Mouse (Mus musculus) E14TG2a.4 (cell line): ENCODE measurements at regions not wholly inside any gene's neighbourhood (a gene's known extent, or its start where the extent isn't known, plus 50 kb on each side); places are given as distances from the start of the nearest gene placed in this dataset.
"Not testable (repeated sequence)": the region's sequence is repeated elsewhere in the genome, so short reads cannot be mapped to it uniquely, and the experiment has no call there.

ENCODE experiments used
- H3K27me3 ChIP-seq: 2 replicates; pipeline ENCODE4 v1.6.1; 2014; ENCODE audit warnings: low read length, control low read depth; ENCODE audit not compliant: insufficient read depth
- H3K36me3 ChIP-seq: 2 replicates; pipeline ENCODE4 v1.6.1; 2014; ENCODE audit warnings: low read length, control low read depth; ENCODE audit not compliant: insufficient read depth
- H3K4me1 ChIP-seq: replicated peaks from 2 replicates; pipeline ENCODE4 v1.6.1; 2014; ENCODE audit warnings: low read depth, low read length, control low read depth
- H3K4me3 ChIP-seq: replicated peaks from 2 replicates; pipeline ENCODE4 v1.5.1; 2014; ENCODE audit warnings: mild to moderate bottlenecking, low read length
- H3K9me3 ChIP-seq: 2 replicates; pipeline ENCODE4 v1.6.1; 2014; ENCODE audit warnings: low read length, control low read depth
- CTCF ChIP-seq: conservative IDR thresholded peaks from 2 replicates; pipeline ENCODE4 v1.5.1; 2014; ENCODE audit warnings: low read length
- NANOG ChIP-seq: IDR thresholded peaks from 2 replicates; pipeline ENCODE4 v1.6.1; 2014; ENCODE audit warnings: borderline replicate concordance, low read length, mixed read lengths
- POU5F1 ChIP-seq: IDR thresholded peaks from 2 replicates; pipeline ENCODE4 v1.6.1; 2014; ENCODE audit warnings: low read length, borderline replicate concordance

DNA sequence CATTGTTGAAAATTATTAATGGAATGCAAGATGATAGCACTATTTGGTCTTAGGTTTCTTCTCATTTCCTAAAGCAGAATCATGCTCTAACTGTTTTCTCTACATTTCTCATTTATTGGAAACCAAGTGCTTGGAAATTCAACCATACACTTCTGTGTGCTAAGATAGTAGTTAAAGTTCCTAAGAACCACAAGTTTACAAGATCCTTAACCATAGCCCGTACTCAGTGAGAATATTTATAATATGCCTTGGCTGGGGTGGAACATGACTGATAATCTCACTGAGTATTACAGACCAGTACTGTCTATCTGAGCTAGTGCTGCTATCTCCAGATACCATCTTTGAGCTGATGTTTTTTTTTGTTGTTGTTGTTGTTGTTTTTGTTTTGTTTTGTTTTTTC lies 236.9 kb upstream of the Tmem196 start:
- H3K36me3 ChIP-seq, H3K4me1 ChIP-seq, H3K27me3 ChIP-seq, H3K9me3 ChIP-seq, H3K4me3 ChIP-seq: not testable (repeated sequence)

DNA sequence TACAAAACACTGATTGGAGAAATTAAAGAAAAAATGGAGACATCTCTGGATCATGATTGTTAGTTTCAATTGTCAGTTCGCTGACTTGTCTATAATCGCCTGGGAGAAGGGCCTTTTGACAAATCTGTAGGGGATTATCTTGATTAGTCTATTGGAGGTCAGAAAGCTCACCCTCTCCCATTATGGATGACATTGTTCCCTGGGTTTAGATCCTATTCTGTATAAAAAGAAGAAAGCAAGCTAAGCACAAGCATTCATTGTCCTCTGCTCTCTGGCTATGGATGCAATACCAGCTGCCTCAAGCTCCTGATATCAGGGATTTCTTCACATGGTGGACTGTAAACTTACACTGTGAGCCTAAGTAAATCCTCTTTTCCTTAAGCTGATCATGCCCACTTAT lies 214.8 kb upstream of the Tmem196 start:
- TF ChIP-seq CTCF (no peak), POU5F1 (no peak), NANOG (no peak)
- H3K4me3 ChIP-seq, result no peak overlapping the region
- H3K4me1 ChIP-seq, result no peaks in the 10 kb centered on the region
- no peaks in the 10 kb centered on the region for H3K9me3 ChIP-seq
- H3K27me3 ChIP-seq, result no peaks in the 10 kb centered on the region
- no peaks in the 10 kb centered on the region for H3K36me3 ChIP-seq

DNA sequence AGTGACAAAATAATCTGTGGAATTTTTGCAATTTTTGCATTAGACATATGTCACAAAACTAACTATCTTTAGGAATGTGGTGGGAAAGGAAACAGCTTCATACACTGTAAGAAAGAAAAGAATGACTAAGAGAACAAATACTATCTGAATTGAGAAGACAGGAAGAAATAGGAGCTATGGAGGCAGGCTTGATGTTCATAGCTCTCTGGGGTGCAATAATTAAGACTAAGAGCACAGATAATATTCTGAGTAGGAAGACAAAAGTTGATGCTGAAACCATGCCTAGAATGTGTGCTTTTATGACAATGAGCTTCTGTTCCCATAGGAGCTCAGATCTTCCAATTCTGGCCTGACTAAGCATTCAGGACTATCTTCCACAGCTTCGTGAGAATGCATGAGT lies 183.0 kb upstream of the Tmem196 start:
- no peaks in the 10 kb centered on the region for H3K4me1 ChIP-seq
- TF ChIP-seq CTCF (no peak), POU5F1 (no peak), NANOG (no peak)
- H3K4me3 ChIP-seq, result no peak overlapping the region
- no peaks in the 10 kb centered on the region for H3K36me3 ChIP-seq
- no peaks in the 10 kb centered on the region for H3K9me3 ChIP-seq
- H3K27me3 ChIP-seq, result no peaks in the 10 kb centered on the region

DNA sequence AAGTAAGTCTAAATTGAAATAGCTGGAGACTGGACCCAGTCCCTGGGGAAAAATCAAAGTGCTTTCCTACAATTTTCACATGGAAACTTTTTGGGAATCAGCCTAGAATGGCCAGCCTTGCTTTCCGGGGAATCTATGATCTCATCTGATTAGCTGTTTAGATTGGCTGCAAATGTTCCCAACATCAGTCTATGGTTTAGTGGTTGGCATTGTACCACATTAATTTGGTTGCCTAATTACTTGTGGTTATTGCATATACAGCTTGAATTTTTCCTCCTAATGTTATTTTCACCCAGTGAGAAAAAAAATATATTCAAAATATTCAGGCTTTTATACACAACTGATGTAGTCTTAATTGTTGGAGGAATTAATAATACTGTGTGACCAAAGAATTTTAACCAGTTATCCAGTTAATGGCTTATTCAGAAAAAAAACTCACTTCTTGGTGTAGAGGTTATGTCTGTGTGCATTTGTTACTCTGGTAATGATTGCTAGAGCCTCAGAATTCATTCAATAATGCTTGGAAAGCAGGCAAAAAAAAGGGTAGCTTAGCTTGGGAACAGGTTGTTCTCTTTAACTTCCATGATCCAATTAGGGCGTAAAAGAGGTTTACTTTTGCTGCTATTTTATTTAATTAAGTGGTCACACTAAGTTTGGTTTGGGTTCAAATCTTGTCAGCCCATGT lies 182.2 kb upstream of the Tmem196 start:
- H3K4me1 ChIP-seq, result no peaks in the 10 kb centered on the region
- H3K9me3 ChIP-seq, result no peaks in the 10 kb centered on the region
- no peak overlapping the region for H3K4me3 ChIP-seq
- TF ChIP-seq NANOG, result no peak
- no peak for TF ChIP-seq CTCF
- no peak for TF ChIP-seq POU5F1
- no peaks in the 10 kb centered on the region for H3K36me3 ChIP-seq
- H3K27me3 ChIP-seq, result no peaks in the 10 kb centered on the region

DNA sequence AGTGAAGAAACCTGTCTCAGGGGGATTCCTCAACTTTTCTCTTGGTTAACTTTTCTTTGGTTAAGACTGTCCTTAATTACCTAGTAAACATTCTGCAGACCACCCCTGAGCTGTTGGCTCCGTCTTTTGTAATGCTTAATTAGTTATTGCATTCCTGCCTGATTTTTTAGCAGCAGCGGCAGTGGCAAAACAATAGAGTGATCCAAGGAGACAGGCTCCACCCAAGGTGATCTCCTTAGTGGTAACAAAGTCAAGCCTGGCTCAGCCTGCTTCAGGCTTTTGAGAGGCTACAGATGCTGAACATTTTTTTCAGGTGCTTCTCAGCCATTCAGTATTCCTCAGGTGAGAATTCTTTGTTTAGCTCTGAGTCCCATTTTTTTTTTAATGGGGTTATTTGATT lies 168.1 kb upstream of the Tmem196 start:
- Histone ChIP-seq H3K36me3 (no peaks in the 10 kb centered on the region), H3K27me3 (no peaks in the 10 kb centered on the region), H3K9me3 (peaks cover 57% of the 10 kb centered on the region), H3K4me3 (no peak overlapping the region), H3K4me1 (no peaks in the 10 kb centered on the region)
- TF ChIP-seq POU5F1 (no peak), CTCF (no peak), NANOG (peak; percentile 55; the same call in 1 of the 2 replicates)

DNA sequence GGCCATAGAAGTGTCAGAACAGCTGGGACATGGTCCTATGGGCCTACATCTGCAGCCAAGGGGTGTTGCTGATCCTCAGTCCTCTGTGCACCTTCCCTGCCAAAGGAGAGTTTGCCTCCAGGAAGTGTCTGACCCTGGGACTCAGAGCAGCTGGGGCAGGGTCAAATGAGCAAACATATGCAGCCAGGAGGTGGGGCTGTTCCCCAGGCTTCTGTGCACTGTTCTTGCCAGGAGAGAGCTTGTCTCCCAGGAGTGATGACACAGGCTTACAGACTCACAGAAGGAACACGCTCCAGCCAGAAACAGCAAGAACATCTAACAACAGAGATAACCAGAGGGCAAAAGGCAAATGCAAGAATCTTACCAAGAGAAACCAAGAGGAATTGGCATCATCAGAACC lies 137.9 kb upstream of the Tmem196 start:
- Histone ChIP-seq H3K4me3 (no peak overlapping the region), H3K9me3 (peaks cover 14% of the 10 kb centered on the region), H3K4me1 (no peaks in the 10 kb centered on the region), H3K27me3 (no peaks in the 10 kb centered on the region), H3K36me3 (no peaks in the 10 kb centered on the region)
- TF ChIP-seq CTCF (no peak), POU5F1 (no peak), NANOG (no peak)

DNA sequence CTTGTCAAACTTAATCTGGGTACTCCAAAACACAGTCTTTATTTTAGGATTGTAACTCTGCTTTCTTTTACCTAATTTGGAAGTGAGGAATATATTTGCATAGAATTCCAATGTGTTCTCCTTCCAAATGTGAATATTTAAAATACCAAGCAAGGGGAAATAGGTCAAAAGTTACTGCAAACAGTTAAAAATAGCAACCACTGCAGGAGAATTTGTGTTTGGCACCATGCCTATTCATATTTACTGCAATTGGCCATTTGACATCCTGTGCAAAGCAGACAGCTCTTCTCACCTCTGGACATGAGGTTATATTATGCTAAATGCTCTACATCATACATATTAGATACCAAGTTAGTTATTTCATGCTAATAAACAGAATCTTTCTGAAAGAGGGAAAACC lies 129.4 kb upstream of the Tmem196 start:
- Histone ChIP-seq H3K4me3 (no peak overlapping the region), H3K9me3 (no peaks in the 10 kb centered on the region), H3K36me3 (no peaks in the 10 kb centered on the region), H3K27me3 (no peaks in the 10 kb centered on the region), H3K4me1 (no peaks in the 10 kb centered on the region)
- no peak for TF ChIP-seq CTCF
- no peak for TF ChIP-seq POU5F1
- no peak for TF ChIP-seq NANOG

DNA sequence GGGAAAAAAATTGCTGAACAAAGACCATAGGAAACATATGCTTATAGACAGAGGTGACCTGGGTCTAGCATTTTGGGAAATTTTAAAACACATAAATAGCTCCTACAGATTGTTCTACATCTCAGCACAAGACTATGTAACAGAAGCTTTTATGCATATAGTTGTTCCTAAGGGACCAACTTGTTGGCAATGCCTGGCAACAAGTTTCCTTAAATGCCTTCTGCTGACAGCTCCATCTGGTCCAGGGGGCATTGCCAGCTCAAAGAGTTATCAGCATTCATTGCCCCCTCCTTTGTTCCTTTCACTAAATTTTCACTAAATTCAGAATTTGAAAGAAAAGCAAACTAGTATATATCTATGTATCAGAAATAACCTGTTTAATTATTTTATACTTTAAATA lies 106.5 kb upstream of the Tmem196 start:
- H3K9me3 ChIP-seq, result no peaks in the 10 kb centered on the region
- no peaks in the 10 kb centered on the region for H3K36me3 ChIP-seq
- no peaks in the 10 kb centered on the region for H3K4me1 ChIP-seq
- H3K27me3 ChIP-seq, result no peaks in the 10 kb centered on the region
- no peak overlapping the region for H3K4me3 ChIP-seq
- TF ChIP-seq CTCF, result no peak
- TF ChIP-seq POU5F1, result no peak
- no peak for TF ChIP-seq NANOG

DNA sequence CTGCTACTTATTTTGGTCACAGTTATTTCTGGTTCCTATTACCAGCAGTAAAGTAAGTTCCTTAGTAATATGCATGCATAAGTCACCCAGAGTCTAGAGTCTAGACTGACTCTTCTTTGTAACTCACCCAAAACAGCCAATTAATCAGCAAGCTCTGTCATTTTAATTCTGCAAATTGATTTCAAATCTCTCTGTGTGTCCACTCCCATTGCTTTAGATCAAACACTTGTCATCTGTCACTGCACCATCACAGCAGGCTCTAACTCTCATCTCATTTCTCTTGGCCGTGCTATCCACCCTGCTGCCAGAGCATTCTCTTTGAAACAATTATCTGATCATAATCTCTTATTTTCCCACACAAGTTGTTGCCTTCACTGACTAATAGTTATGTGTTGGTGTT lies 63.9 kb upstream of the Tmem196 start:
- TF ChIP-seq NANOG (no peak), POU5F1 (no peak), CTCF (no peak)
- no peaks in the 10 kb centered on the region for H3K4me1 ChIP-seq
- H3K4me3 ChIP-seq, result no peak overlapping the region

More for the DNA sequence above, 63.9 kb upstream of the Tmem196 start:
- H3K27me3 ChIP-seq, result no peaks in the 10 kb centered on the region
- H3K36me3 ChIP-seq, result no peaks in the 10 kb centered on the region
- H3K9me3 ChIP-seq, result no peaks in the 10 kb centered on the region
